Mouse (Mus musculus): ENCODE measurements at regions not wholly inside any gene's neighbourhood (a gene's known extent, or its start where the extent isn't known, plus 50 kb on each side); places are given as distances from the start of the nearest gene placed in this dataset.

- DNase-seq (ENCODE audit: low spot score in 2 of 2), result peak; percentile 85 to 89
These were observed 85.2 kb downstream of the 1700001O22Rik start for GRCm38 (mm10) chr2:30718329-30718675.

GRCm38 (mm10) chr2:30717566-30718328, 85.7 kb downstream of the 1700001O22Rik start:
- peak in 1 of 2 experiments; percentile 74 for DNase-seq (ENCODE audit: low spot score in 2 of 2)

GRCm38 (mm10) chr2:30716580-30717565, 86.6 kb downstream of the 1700001O22Rik start:
- DNase-seq (ENCODE audit: low spot score in 2 of 2), result peak in 1 of 2 experiments; percentile 55

- DNase-seq (ENCODE audit: low spot score in 2 of 2), result no peak
These were observed 87.6 kb downstream of the 1700001O22Rik start for GRCm38 (mm10) chr2:30715720-30716310.

GRCm38 (mm10) chr2:30713535-30713934, 89.9 kb downstream of the 1700001O22Rik start:
- DNase-seq (ENCODE audit: low spot score in 2 of 2), result no peak

- DNase-seq (ENCODE audit: low spot score in 2 of 2), result no peak
These were observed 90.5 kb downstream of the 1700001O22Rik start for GRCm38 (mm10) chr2:30712841-30713401.

- peak; percentile 89 to 94 for DNase-seq (ENCODE audit: low spot score in 2 of 2)
These were observed 91.5 kb downstream of the 1700001O22Rik start for GRCm38 (mm10) chr2:30711853-30712498.

- DNase-seq (ENCODE audit: low spot score in 2 of 2), result no peak
These were observed 92.0 kb downstream of the 1700001O22Rik start for GRCm38 (mm10) chr2:30711476-30711852.

GRCm38 (mm10) chr2:30710895-30711294, 92.6 kb downstream of the 1700001O22Rik start:
- DNase-seq (ENCODE audit: low spot score in 2 of 2), result no peak

- DNase-seq (ENCODE audit: low spot score in 2 of 2), result no peak
These were observed 94.0 kb downstream of the 1700001O22Rik start for GRCm38 (mm10) chr2:30709386-30709884.

GRCm38 (mm10) chr2:30708762-30709385, 94.6 kb downstream of the 1700001O22Rik start:
- DNase-seq (ENCODE audit: low spot score in 2 of 2), result no peak

GRCm38 (mm10) chr2:30708001-30708683, 95.3 kb downstream of the 1700001O22Rik start:
- DNase-seq (ENCODE audit: low spot score in 2 of 2), result peak; percentile 79 to 89

- DNase-seq (ENCODE audit: low spot score in 2 of 2), result peak in 1 of 2 experiments; percentile 35
These were observed 96.1 kb downstream of the 1700001O22Rik start for GRCm38 (mm10) chr2:30707099-30708000.

- no peak for DNase-seq (ENCODE audit: low spot score in 2 of 2)
These were observed 97.4 kb downstream of the 1700001O22Rik start for GRCm38 (mm10) chr2:30706036-30706435.

GRCm38 (mm10) chr2:30703308-30703707, 100.2 kb downstream of the 1700001O22Rik start:
- DNase-seq (ENCODE audit: low spot score in 2 of 2), result no peak

GRCm38 (mm10) chr2:30702711-30703110, 100.8 kb downstream of the 1700001O22Rik start:
- no peak for DNase-seq (ENCODE audit: low spot score in 2 of 2)

- no peak for DNase-seq (ENCODE audit: low spot score in 2 of 2)
These were observed 102.6 kb downstream of the 1700001O22Rik start for GRCm38 (mm10) chr2:30700890-30701289.

GRCm38 (mm10) chr2:30700471-30700870, 103.0 kb downstream of the 1700001O22Rik start:
- no peak for DNase-seq (ENCODE audit: low spot score in 2 of 2)

All from left cerebral cortex, adult 18-20 months (tissue).